Mouse (Mus musculus) liver, postnatal 0 days (tissue): ENCODE measurements at regions not wholly inside any gene's neighbourhood (a gene's known extent, or its start where the extent isn't known, plus 50 kb on each side); places are given as distances from the start of the nearest gene placed in this dataset.

Source experiments
- CTCF ChIP-seq: sonication (generic); IDR thresholded peaks from 2 replicates; pipeline ENCODE4 v1.5.1; 2016; ENCODE audit warnings: antibody characterized with exemption, low read depth
- EP300 ChIP-seq: IDR thresholded peaks from 2 replicates; pipeline ENCODE4 v1.6.1; 2016; ENCODE audit warnings: antibody characterized with exemption, low read depth, mild to moderate bottlenecking

- TF ChIP-seq EP300 (no peak), CTCF (no peak)
Observed at GRCm38 (mm10) chr5:74800351-74800750, 97.6 kb upstream of the Lnx1 start.
